Mouse (Mus musculus): ENCODE data around the gene Heatr9. TPM values are rescaled to one million over a fixed set of nuclear protein-coding genes. Genes with fewer than 3 reads are reported as not detected.

Gene Heatr9
- not detected in 2 replicates for polyA plus RNA-seq (2014; fragmentation: Nextera tagmentation; extraction: Ambion mirVana)

DNA sequence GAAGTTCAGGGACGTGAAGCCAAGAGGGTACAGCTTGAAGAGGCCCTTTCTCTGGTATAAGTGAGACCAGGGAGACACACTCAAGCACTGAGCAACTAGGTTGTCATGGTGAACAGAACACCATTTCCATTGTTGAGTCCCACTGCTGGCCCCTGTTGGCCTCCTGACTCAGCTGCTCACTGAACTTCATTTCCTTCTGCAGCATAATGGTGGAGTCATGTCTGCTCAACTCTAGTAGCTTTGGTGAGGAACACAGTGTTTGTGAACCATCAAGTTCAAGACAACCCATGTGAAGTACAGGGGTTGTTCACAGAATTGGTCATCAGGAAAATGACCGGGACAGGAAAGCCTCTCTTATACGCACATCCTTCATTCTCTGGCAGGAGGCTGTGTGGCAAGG, at the start of gene Heatr9:
Heatr9 (minus strand) TSS at position 101 of the 400 bp plus-strand sequence.
- Histone ChIP-seq H3K27me3 (ENCODE audit: control insufficient read depth, insufficient read depth, low read length) (no peaks in the 10 kb centered on the region), H3K4me3 (ENCODE audit: low read depth, low read length) (no peak within 1 kb of the TSS), H3K9me3 (ENCODE audit: control insufficient read depth, low read length) (no peaks in the 10 kb centered on the region), H3K4me1 (replicated peaks; ENCODE audit: control insufficient read depth, insufficient read depth, low read length) (no peaks in the 10 kb centered on the region), H3K36me3 (ENCODE audit: control insufficient read depth, insufficient read depth, low read length) (no peaks in the 10 kb centered on the region), H3K27ac (ENCODE audit: low read depth, low read length) (no peak within 1 kb of the TSS), H3K4me2 (ENCODE audit: low read depth, low read length, severe bottlenecking) (no peak within 1 kb of the TSS), H3K9ac (ENCODE audit: low read length) (no peak within 1 kb of the TSS)
- WGBS, result 91% methylated on average over 3 of the region's 3 CpGs
- ATAC-seq (replicated peaks; ENCODE audit: low FRiP score) (no peak), DNase-seq (ENCODE audit: low spot score) (no peak)

DNA sequence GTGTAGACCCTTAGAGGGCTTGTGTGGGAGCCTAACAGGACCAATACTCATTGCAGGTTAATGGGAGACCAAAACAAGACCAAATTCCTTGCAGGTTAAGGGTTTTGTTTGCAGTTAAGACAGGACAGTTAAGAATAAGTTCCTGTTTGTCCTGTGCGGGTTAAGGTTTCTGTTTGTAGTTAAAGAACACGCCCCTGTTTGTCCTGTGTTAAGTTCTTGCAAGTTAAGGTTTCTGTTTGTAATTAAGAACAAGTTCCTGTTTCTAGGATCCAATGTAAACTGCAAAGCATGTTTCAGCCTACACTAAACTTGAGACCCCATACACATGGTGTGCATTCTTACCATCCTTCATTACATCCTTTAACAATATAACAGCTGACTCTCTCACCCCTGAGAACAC, 48.2 kb upstream of the Heatr9 start:
- H3K27me3 ChIP-seq (ENCODE audit: control insufficient read depth, insufficient read depth, low read length), result no peaks in the 10 kb centered on the region

DNA sequence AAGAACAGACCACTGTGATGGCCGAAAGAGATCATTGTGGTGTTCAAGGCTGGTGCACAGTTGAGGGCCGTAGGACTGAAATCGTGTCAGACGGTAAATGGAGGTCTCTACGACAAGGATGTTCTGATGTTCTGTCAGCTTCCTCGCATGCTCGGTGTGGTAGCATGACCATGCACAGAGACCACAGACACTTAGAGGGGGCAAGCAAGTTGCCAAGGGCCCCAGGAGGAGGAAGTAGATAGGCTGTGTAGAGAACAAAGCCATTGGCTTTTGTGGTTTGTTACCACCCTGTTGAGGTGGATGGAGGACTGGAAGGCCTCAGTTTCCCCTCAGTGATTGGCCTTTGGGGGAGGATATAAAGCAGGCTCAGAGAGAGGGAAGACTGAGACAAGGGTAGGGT, 47.3 kb upstream of the Heatr9 start:
- DNase-seq (ENCODE audit: low spot score) (no peak), ATAC-seq (replicated peaks; ENCODE audit: low FRiP score) (no peak)
- H3K4me2 ChIP-seq (ENCODE audit: low read depth, low read length, severe bottlenecking), result no peak overlapping the region
- H3K27ac ChIP-seq (ENCODE audit: low read depth, low read length), result no peak overlapping the region
- no peaks in the 10 kb centered on the region for H3K36me3 ChIP-seq (ENCODE audit: control insufficient read depth, insufficient read depth, low read length)
- no peaks in the 10 kb centered on the region for H3K4me1 ChIP-seq (replicated peaks; ENCODE audit: control insufficient read depth, insufficient read depth, low read length)
- H3K4me3 ChIP-seq (ENCODE audit: low read depth, low read length), result no peak overlapping the region
- 96% methylated on average over 7 of the region's 7 CpGs for WGBS
- no peaks in the 10 kb centered on the region for H3K9me3 ChIP-seq (ENCODE audit: control insufficient read depth, low read length)
- no peaks in the 10 kb centered on the region for H3K27me3 ChIP-seq (ENCODE audit: control insufficient read depth, insufficient read depth, low read length)
- no peak overlapping the region for H3K9ac ChIP-seq (ENCODE audit: low read length)

More for the DNA sequence above, 48.2 kb upstream of the Heatr9 start:
- no peaks in the 10 kb centered on the region for H3K9me3 ChIP-seq (ENCODE audit: control insufficient read depth, low read length)
- no peak overlapping the region for H3K4me2 ChIP-seq (ENCODE audit: low read depth, low read length, severe bottlenecking)
- ATAC-seq (replicated peaks; ENCODE audit: low FRiP score), result no peak
- no peaks in the 10 kb centered on the region for H3K4me1 ChIP-seq (replicated peaks; ENCODE audit: control insufficient read depth, insufficient read depth, low read length)
- no peak overlapping the region for H3K9ac ChIP-seq (ENCODE audit: low read length)
- DNase-seq (ENCODE audit: low spot score), result no peak
- no peaks in the 10 kb centered on the region for H3K36me3 ChIP-seq (ENCODE audit: control insufficient read depth, insufficient read depth, low read length)
- H3K4me3 ChIP-seq (ENCODE audit: low read depth, low read length), result no peak overlapping the region
- H3K27ac ChIP-seq (ENCODE audit: low read depth, low read length), result no peak overlapping the region
- 91% methylated on average over 2 of the region's 2 CpGs for WGBS

DNA sequence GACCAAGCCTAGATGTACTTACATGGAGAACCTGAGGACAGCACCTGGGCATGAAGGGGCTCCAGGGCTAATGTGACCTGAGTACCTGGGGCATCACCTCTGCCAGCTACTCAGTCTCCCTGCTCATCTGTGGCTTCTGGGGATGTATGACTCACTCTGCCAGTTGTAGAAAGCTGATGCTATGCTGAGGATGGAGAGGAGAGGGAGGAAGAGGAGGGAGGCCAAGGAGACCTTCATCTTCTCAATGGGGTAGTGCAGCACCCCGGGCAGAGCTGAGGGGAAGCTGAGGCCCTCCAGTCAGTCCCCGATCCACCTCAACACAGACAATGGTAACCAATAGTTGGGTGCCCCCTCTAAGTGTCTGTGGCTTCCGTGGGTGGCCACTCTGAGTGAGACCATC, 46.8 kb upstream of the Heatr9 start:
- H3K27ac ChIP-seq (ENCODE audit: low read depth, low read length), result no peak overlapping the region
- ATAC-seq (replicated peaks; ENCODE audit: low FRiP score) (no peak), DNase-seq (ENCODE audit: low spot score) (no peak)
- no peaks in the 10 kb centered on the region for H3K4me1 ChIP-seq (replicated peaks; ENCODE audit: control insufficient read depth, insufficient read depth, low read length)
- no peak overlapping the region for H3K9ac ChIP-seq (ENCODE audit: low read length)
- 84% methylated on average over 3 of the region's 3 CpGs for WGBS
- H3K4me3 ChIP-seq (ENCODE audit: low read depth, low read length), result no peak overlapping the region
- H3K27me3 ChIP-seq (ENCODE audit: control insufficient read depth, insufficient read depth, low read length), result no peaks in the 10 kb centered on the region
- no peak overlapping the region for H3K4me2 ChIP-seq (ENCODE audit: low read depth, low read length, severe bottlenecking)
- no peaks in the 10 kb centered on the region for H3K36me3 ChIP-seq (ENCODE audit: control insufficient read depth, insufficient read depth, low read length)
- no peaks in the 10 kb centered on the region for H3K9me3 ChIP-seq (ENCODE audit: control insufficient read depth, low read length)

DNA sequence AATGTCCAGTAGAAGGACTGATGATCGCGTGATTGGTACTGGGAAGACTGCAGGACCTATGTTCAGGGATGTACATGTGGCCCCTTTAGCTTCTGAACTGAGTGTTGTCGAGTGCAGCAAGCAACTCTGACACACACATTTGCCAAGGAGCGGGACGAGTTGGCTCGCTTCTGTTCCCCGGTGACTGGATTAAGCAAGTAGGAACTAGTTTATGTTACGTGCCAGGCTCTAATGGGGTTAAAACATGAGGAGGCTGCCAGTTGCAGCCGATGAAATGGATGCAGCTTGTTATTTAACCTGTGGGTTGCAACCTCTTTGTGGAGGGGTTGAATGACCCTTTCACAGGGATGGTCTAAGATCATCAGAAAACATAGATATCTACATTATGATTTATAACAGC, 46.1 kb upstream of the Heatr9 start:
- Histone ChIP-seq H3K36me3 (ENCODE audit: control insufficient read depth, insufficient read depth, low read length) (no peaks in the 10 kb centered on the region), H3K27me3 (ENCODE audit: control insufficient read depth, insufficient read depth, low read length) (no peaks in the 10 kb centered on the region), H3K4me2 (ENCODE audit: low read depth, low read length, severe bottlenecking) (no peak overlapping the region), H3K27ac (ENCODE audit: low read depth, low read length) (no peak overlapping the region), H3K9ac (ENCODE audit: low read length) (no peak overlapping the region), H3K4me1 (replicated peaks; ENCODE audit: control insufficient read depth, insufficient read depth, low read length) (no peaks in the 10 kb centered on the region), H3K9me3 (ENCODE audit: control insufficient read depth, low read length) (no peaks in the 10 kb centered on the region), H3K4me3 (ENCODE audit: low read depth, low read length) (no peak overlapping the region)
- ATAC-seq (replicated peaks; ENCODE audit: low FRiP score) (no peak), DNase-seq (ENCODE audit: low spot score) (no peak)
- WGBS, result 91% methylated on average over 9 of the region's 9 CpGs

DNA sequence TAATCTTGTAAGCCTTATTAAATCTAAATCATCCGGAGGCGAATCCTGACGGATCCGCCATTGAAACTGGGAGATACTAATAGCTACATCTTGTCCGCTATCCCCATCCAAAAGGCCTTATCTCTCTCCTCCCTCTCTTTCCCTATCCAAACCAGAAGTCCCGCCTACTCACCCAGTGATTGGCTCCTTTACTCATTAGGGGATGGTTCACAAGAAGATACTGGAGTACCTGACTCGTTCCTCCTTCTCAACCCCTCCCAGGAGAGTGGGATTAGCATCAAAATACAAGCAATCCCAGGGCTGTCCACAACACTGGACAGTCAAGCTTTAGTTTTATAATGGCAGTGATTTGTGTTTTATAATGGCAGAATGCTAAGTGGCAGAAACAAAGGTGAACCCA, 45.3 kb upstream of the Heatr9 start:
- Histone ChIP-seq H3K4me2 (ENCODE audit: low read depth, low read length, severe bottlenecking) (no peak overlapping the region), H3K4me3 (ENCODE audit: low read depth, low read length) (no peak overlapping the region), H3K27ac (ENCODE audit: low read depth, low read length) (no peak overlapping the region), H3K27me3 (ENCODE audit: control insufficient read depth, insufficient read depth, low read length) (no peaks in the 10 kb centered on the region), H3K9me3 (ENCODE audit: control insufficient read depth, low read length) (no peaks in the 10 kb centered on the region), H3K4me1 (replicated peaks; ENCODE audit: control insufficient read depth, insufficient read depth, low read length) (no peaks in the 10 kb centered on the region), H3K9ac (ENCODE audit: low read length) (no peak overlapping the region), H3K36me3 (ENCODE audit: control insufficient read depth, insufficient read depth, low read length) (no peaks in the 10 kb centered on the region)
- 70% methylated on average over 7 of the region's 7 CpGs for WGBS
- DNase-seq (ENCODE audit: low spot score) (no peak), ATAC-seq (replicated peaks; ENCODE audit: low FRiP score) (no peak)

DNA sequence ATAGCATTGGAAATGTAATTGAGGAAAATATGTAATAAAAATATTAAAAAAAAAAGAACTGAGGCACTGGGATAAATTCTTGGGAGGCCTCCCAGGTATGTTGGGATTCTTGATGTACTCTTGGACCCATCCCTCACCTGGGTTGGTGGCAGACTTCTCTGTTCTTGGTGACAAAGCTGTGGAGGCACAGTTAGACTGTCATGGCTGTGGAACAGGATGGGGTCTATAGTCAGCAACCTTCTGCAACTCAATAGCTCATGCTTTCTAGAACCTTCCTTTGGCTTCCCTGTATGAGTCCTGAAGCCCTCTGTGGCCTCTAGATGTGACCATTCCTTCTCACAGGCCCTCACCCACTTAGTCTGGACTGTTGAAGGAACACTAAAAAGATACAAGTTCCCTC, 44.6 kb upstream of the Heatr9 start:
- no peak overlapping the region for H3K9ac ChIP-seq (ENCODE audit: low read length)
- no peak overlapping the region for H3K27ac ChIP-seq (ENCODE audit: low read depth, low read length)
- H3K9me3 ChIP-seq (ENCODE audit: control insufficient read depth, low read length), result no peaks in the 10 kb centered on the region
- H3K27me3 ChIP-seq (ENCODE audit: control insufficient read depth, insufficient read depth, low read length), result no peaks in the 10 kb centered on the region
- ATAC-seq (replicated peaks; ENCODE audit: low FRiP score) (no peak), DNase-seq (ENCODE audit: low spot score) (no peak)
- no peak overlapping the region for H3K4me3 ChIP-seq (ENCODE audit: low read depth, low read length)
- no peaks in the 10 kb centered on the region for H3K36me3 ChIP-seq (ENCODE audit: control insufficient read depth, insufficient read depth, low read length)
- no peaks in the 10 kb centered on the region for H3K4me1 ChIP-seq (replicated peaks; ENCODE audit: control insufficient read depth, insufficient read depth, low read length)
- no peak overlapping the region for H3K4me2 ChIP-seq (ENCODE audit: low read depth, low read length, severe bottlenecking)

DNA sequence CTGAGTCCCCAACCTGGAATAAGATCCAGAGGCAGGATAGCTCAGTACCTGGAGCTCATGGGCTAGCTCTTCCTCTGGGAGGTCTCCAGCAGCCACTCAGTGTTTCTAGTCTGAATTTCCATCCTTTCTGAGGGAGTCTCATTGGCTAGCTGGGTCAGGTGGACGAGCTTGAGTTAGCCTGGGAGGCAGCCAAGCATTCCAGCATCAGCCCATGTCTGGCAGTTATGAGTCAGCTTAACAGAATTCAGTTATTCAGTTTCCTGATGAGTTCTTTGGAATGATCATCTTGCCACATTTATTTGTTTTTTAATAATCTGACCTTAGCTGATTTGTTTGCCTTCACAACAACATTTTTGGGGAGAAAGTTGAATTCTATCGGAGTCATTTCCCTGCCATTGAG, 41.8 kb upstream of the Heatr9 start:
- no peaks in the 10 kb centered on the region for H3K9me3 ChIP-seq (ENCODE audit: control insufficient read depth, low read length)

DNA sequence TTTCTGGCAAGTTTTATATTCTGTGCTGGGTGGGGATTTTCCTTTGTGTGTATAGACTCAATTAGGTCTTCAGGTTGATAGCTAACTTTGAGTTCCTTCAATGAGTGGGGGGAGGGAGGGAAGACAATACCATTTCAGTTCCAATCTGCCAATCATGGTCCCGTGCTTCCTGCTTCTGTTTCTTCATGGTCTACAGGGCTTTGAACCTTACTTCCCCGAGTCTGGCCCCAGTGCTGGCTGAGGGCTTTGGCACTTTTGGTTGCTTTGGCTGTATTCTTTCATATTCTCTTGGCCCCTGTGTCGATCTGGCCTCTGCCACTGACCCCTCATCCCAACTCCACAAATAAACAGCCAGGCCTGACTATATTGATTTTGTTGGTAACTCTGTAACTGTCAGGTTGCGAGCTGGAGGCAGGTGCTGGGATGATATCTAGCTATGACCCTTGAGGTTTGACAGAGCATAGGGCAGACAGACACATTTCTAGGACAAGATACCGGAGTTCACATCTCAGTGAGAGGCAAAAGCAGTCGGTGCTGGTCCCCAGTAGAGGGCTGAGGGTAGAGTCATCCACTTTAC, 40.4 kb upstream of the Heatr9 start:
- DNase-seq (ENCODE audit: low spot score), result no peak
- WGBS, result 79% methylated on average over 6 of the region's 6 CpGs
- no peaks in the 10 kb centered on the region for H3K36me3 ChIP-seq (ENCODE audit: control insufficient read depth, insufficient read depth, low read length)

More for the DNA sequence above, 41.8 kb upstream of the Heatr9 start:
- Histone ChIP-seq H3K27me3 (ENCODE audit: control insufficient read depth, insufficient read depth, low read length) (no peaks in the 10 kb centered on the region), H3K27ac (ENCODE audit: low read depth, low read length) (no peak overlapping the region), H3K4me2 (ENCODE audit: low read depth, low read length, severe bottlenecking) (no peak overlapping the region), H3K4me3 (ENCODE audit: low read depth, low read length) (no peak overlapping the region), H3K36me3 (ENCODE audit: control insufficient read depth, insufficient read depth, low read length) (no peaks in the 10 kb centered on the region), H3K9ac (ENCODE audit: low read length) (no peak overlapping the region), H3K4me1 (replicated peaks; ENCODE audit: control insufficient read depth, insufficient read depth, low read length) (no peaks in the 10 kb centered on the region)
- DNase-seq (ENCODE audit: low spot score) (no peak), ATAC-seq (replicated peaks; ENCODE audit: low FRiP score) (no peak)
- 68% methylated on average over 2 of the region's 2 CpGs for WGBS

More for the DNA sequence above, 40.4 kb upstream of the Heatr9 start:
- Histone ChIP-seq H3K9ac (ENCODE audit: low read length) (no peak overlapping the region), H3K4me3 (ENCODE audit: low read depth, low read length) (no peak overlapping the region), H3K27me3 (ENCODE audit: control insufficient read depth, insufficient read depth, low read length) (no peaks in the 10 kb centered on the region), H3K4me1 (replicated peaks; ENCODE audit: control insufficient read depth, insufficient read depth, low read length) (no peaks in the 10 kb centered on the region), H3K9me3 (ENCODE audit: control insufficient read depth, low read length) (no peaks in the 10 kb centered on the region), H3K27ac (ENCODE audit: low read depth, low read length) (no peak overlapping the region), H3K4me2 (ENCODE audit: low read depth, low read length, severe bottlenecking) (no peak overlapping the region)
- no peak for ATAC-seq (replicated peaks; ENCODE audit: low FRiP score)

All from forebrain, embryonic 11.5 days (tissue).